Mouse (Mus musculus): ENCODE measurements at regions not wholly inside any gene's neighbourhood (a gene's known extent, or its start where the extent isn't known, plus 50 kb on each side); places are given as distances from the start of the nearest gene placed in this dataset.

- H3ac ChIP-seq (ENCODE audit: control insufficient read depth, insufficient read length), result no peak overlapping the region
- no peaks in the 10 kb centered on the region for H3K79me2 ChIP-seq (ENCODE audit: control insufficient read depth, insufficient read depth)
- H3K4me3 ChIP-seq, result no peak overlapping the region
- TF ChIP-seq CEBPB (IDR thresholded peaks at IDR 0.05; ENCODE audit: insufficient read depth, poor library complexity, severe bottlenecking) (0 out of 2 replicates have a peak, but pooled peaks have one; percentile 25), MYOD1 (IDR thresholded peaks at IDR 0.05; ENCODE audit: control insufficient read depth in 1 of 3, insufficient read length in 2 of 3, low read depth in 2 of 3) (peak in 2 of 3 experiments; percentile 3 to 27), POLR2A (IDR thresholded peaks at IDR 0.05; ENCODE audit: insufficient read length, low read depth) (no peak)
- no peak overlapping the region for H3K4me2 ChIP-seq (ENCODE audit: low read depth)
- no peaks in the 10 kb centered on the region for H3K36me3 ChIP-seq (ENCODE audit: control insufficient read depth, insufficient read depth)
- H3K27me3 ChIP-seq (ENCODE audit: control insufficient read depth, insufficient read depth, insufficient read length), result no peaks in the 10 kb centered on the region
Measured at GRCm38 (mm10) chr14:78384370-78384769, 76.5 kb upstream of the Tnfsf11 start.

GRCm38 (mm10) chr14:78383256-78383709 is 75.4 kb upstream of the Tnfsf11 start:
- Histone ChIP-seq H3K27me3 (ENCODE audit: control insufficient read depth, insufficient read depth, insufficient read length) (no peaks in the 10 kb centered on the region), H3ac (ENCODE audit: control insufficient read depth, insufficient read length) (no peak overlapping the region), H3K79me2 (ENCODE audit: control insufficient read depth, insufficient read depth) (no peaks in the 10 kb centered on the region), H3K4me3 (no peak overlapping the region), H3K36me3 (ENCODE audit: control insufficient read depth, insufficient read depth) (no peaks in the 10 kb centered on the region), H3K4me2 (ENCODE audit: low read depth) (peak overlapping the region; percentile 67)
- peak; percentile 48 for TF ChIP-seq TCF3 (IDR thresholded peaks at IDR 0.05; ENCODE audit: insufficient read length, low read depth)
- peak; percentile 25 to 83 (median 55) for TF ChIP-seq MYOG (IDR thresholded peaks at IDR 0.05; ENCODE audit: control insufficient read depth in 1 of 3, insufficient read depth in 1 of 3, insufficient read length in 2 of 3, low read depth in 2 of 3)
- peak; percentile 3 to 74 (median 72) for TF ChIP-seq MYOD1 (IDR thresholded peaks at IDR 0.05; ENCODE audit: control insufficient read depth in 1 of 3, insufficient read length in 2 of 3, low read depth in 2 of 3)
- no peak for TF ChIP-seq SRF (IDR thresholded peaks at IDR 0.05; ENCODE audit: control insufficient read depth, insufficient read length, low read depth)
- no peak for TF ChIP-seq REST (IDR thresholded peaks at IDR 0.05; ENCODE audit: insufficient read depth, insufficient read length)
- TF ChIP-seq TCF12 (IDR thresholded peaks at IDR 0.05; ENCODE audit: insufficient read depth, poor library complexity, severe bottlenecking), result peak; percentile 43
- TF ChIP-seq POLR2AphosphoS2 (IDR thresholded peaks at IDR 0.05; ENCODE audit: insufficient read length, low read depth), result no peak
- TF ChIP-seq POLR2A (IDR thresholded peaks at IDR 0.05; ENCODE audit: insufficient read length, low read depth), result no peak
- TF ChIP-seq USF1 (IDR thresholded peaks at IDR 0.05; ENCODE audit: low read depth), result no peak
- peak; percentile 2 for TF ChIP-seq MAX (IDR thresholded peaks at IDR 0.05; ENCODE audit: low read depth)
- peak; percentile 98 for TF ChIP-seq CEBPB (IDR thresholded peaks at IDR 0.05; ENCODE audit: insufficient read depth, poor library complexity, severe bottlenecking)
- no peak for TF ChIP-seq E2F4 (IDR thresholded peaks at IDR 0.05; ENCODE audit: insufficient read depth)

GRCm38 (mm10) chr14:78380011-78380410 is 72.2 kb upstream of the Tnfsf11 start:
- Histone ChIP-seq H3K36me3 (ENCODE audit: control insufficient read depth, insufficient read depth) (no peaks in the 10 kb centered on the region), H3K79me2 (ENCODE audit: control insufficient read depth, insufficient read depth) (no peaks in the 10 kb centered on the region), H3K4me2 (ENCODE audit: low read depth) (no peak overlapping the region), H3K4me3 (no peak overlapping the region), H3K27me3 (ENCODE audit: control insufficient read depth, insufficient read depth, insufficient read length) (no peaks in the 10 kb centered on the region), H3ac (ENCODE audit: control insufficient read depth, insufficient read length) (no peak overlapping the region)
- TF ChIP-seq REST (IDR thresholded peaks at IDR 0.05; ENCODE audit: insufficient read depth, insufficient read length), result no peak
- TF ChIP-seq CEBPB (IDR thresholded peaks at IDR 0.05; ENCODE audit: insufficient read depth, poor library complexity, severe bottlenecking), result no peak
- TF ChIP-seq TCF12 (IDR thresholded peaks at IDR 0.05; ENCODE audit: insufficient read depth, poor library complexity, severe bottlenecking), result no peak
- no peak for TF ChIP-seq USF1 (IDR thresholded peaks at IDR 0.05; ENCODE audit: low read depth)
- TF ChIP-seq MYOD1 (IDR thresholded peaks at IDR 0.05; ENCODE audit: control insufficient read depth in 1 of 3, insufficient read length in 2 of 3, low read depth in 2 of 3), result no peak
- no peak for TF ChIP-seq E2F4 (IDR thresholded peaks at IDR 0.05; ENCODE audit: insufficient read depth)
- TF ChIP-seq TCF3 (IDR thresholded peaks at IDR 0.05; ENCODE audit: insufficient read length, low read depth), result no peak
- TF ChIP-seq POLR2A (IDR thresholded peaks at IDR 0.05; ENCODE audit: insufficient read length, low read depth), result no peak
- TF ChIP-seq MAX (IDR thresholded peaks at IDR 0.05; ENCODE audit: low read depth), result no peak
- no peak for TF ChIP-seq POLR2AphosphoS2 (IDR thresholded peaks at IDR 0.05; ENCODE audit: insufficient read length, low read depth)
- TF ChIP-seq MYOG (IDR thresholded peaks at IDR 0.05; ENCODE audit: control insufficient read depth in 1 of 3, insufficient read depth in 1 of 3, insufficient read length in 2 of 3, low read depth in 2 of 3), result no peak
- TF ChIP-seq SRF (IDR thresholded peaks at IDR 0.05; ENCODE audit: control insufficient read depth, insufficient read length, low read depth), result no peak

GRCm38 (mm10) chr14:78376591-78376990 is 68.7 kb upstream of the Tnfsf11 start:
- Histone ChIP-seq H3ac (ENCODE audit: control insufficient read depth, insufficient read length) (no peak overlapping the region), H3K4me2 (ENCODE audit: low read depth) (peak overlapping the region; percentile 35), H3K36me3 (ENCODE audit: control insufficient read depth, insufficient read depth) (no peaks in the 10 kb centered on the region), H3K4me3 (no peak overlapping the region), H3K79me2 (ENCODE audit: control insufficient read depth, insufficient read depth) (no peaks in the 10 kb centered on the region), H3K27me3 (ENCODE audit: control insufficient read depth, insufficient read depth, insufficient read length) (no peaks in the 10 kb centered on the region)
- TF ChIP-seq TCF12 (IDR thresholded peaks at IDR 0.05; ENCODE audit: insufficient read depth, poor library complexity, severe bottlenecking) (no peak), E2F4 (IDR thresholded peaks at IDR 0.05; ENCODE audit: insufficient read depth) (no peak), POLR2A (IDR thresholded peaks at IDR 0.05; ENCODE audit: insufficient read length, low read depth) (no peak), REST (IDR thresholded peaks at IDR 0.05; ENCODE audit: insufficient read depth, insufficient read length) (no peak), MYOD1 (IDR thresholded peaks at IDR 0.05; ENCODE audit: control insufficient read depth in 1 of 3, insufficient read length in 2 of 3, low read depth in 2 of 3) (no peak), MAX (IDR thresholded peaks at IDR 0.05; ENCODE audit: low read depth) (no peak), MYOG (IDR thresholded peaks at IDR 0.05; ENCODE audit: control insufficient read depth in 1 of 3, insufficient read depth in 1 of 3, insufficient read length in 2 of 3, low read depth in 2 of 3) (no peak), TCF3 (IDR thresholded peaks at IDR 0.05; ENCODE audit: insufficient read length, low read depth) (no peak), SRF (IDR thresholded peaks at IDR 0.05; ENCODE audit: control insufficient read depth, insufficient read length, low read depth) (no peak), POLR2AphosphoS2 (IDR thresholded peaks at IDR 0.05; ENCODE audit: insufficient read length, low read depth) (no peak), CEBPB (IDR thresholded peaks at IDR 0.05; ENCODE audit: insufficient read depth, poor library complexity, severe bottlenecking) (no peak), USF1 (IDR thresholded peaks at IDR 0.05; ENCODE audit: low read depth) (no peak)

All from myocyte (in vitro differentiated cells).